Mouse (Mus musculus): ENCODE data around the gene Zeb2.

DNA sequence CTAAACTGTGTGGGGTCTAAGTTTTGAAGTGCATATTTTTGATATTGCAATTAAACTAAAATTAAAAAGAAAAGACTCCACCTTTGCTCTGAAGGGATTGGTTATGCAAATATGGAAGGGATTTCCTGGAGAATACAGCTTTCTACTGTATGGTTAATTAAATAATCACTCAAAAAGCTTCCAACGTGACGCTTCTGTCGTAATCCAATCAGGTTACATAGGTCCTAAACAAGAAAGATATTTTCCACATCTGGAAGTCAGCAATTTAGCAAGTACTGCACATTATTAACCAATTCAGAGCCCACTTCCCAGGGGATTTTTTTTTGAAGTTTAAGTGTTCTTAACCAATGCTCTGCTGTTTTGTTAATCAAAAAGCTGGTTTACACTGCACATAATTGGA is 3.3 kb downstream of the Zeb2 start:
- TF ChIP-seq POLR2A (IDR thresholded peaks at IDR 0.05; ENCODE audit: low read depth, low read length) = no peak
- no peak for TF ChIP-seq CTCF (conservative IDR thresholded peaks at IDR 0.05; ENCODE audit: insufficient read depth, insufficient read length, low read depth, low read length)
